Mouse (Mus musculus) E14TG2a.4 (cell line): Measurements from ENCODE around the gene Crebrf.

Experiments used
- CTCF ChIP-seq: conservative IDR thresholded peaks from 2 replicates; pipeline ENCODE4 v1.5.1; 2014; ENCODE audit warnings: low read length
- NANOG ChIP-seq: IDR thresholded peaks from 2 replicates; pipeline ENCODE4 v1.6.1; 2014; ENCODE audit warnings: borderline replicate concordance, low read length, mixed read lengths
- POU5F1 ChIP-seq: IDR thresholded peaks from 2 replicates; pipeline ENCODE4 v1.6.1; 2014; ENCODE audit warnings: low read length, borderline replicate concordance

DNA sequence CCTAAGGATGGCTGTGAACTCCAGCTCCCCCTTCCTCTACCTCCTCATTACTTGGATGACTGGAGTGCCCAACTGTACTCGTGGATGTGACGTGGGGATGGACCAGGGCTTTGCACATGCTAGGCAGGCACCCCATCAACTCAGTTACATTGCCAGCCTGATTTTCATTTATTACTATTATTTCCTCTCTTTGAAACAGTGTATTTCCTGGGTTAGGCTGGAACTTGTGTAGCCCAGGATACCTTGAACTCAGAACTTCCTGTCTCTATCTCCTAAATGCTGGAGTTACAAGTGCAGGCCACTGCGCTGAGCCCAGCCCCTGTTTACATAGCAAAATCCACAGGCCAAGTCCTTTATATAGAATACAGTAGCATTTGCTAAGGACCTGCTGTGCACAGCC is 87.4 kb downstream of the Crebrf start:
- TF ChIP-seq CTCF (no peak), NANOG (no peak), POU5F1 (no peak)
